Mouse (Mus musculus): Measurements from ENCODE around the gene Stk10. TPM values are rescaled to one million over a fixed set of nuclear protein-coding genes. Genes with fewer than 3 reads are reported as not detected.
A peak's percentile ranks its signal among the peaks of the same experiment; 100 is the strongest.

Gene Stk10
- polyA plus RNA-seq, 1 experiment from 2014 or later, result 19.3 TPM

DNA sequence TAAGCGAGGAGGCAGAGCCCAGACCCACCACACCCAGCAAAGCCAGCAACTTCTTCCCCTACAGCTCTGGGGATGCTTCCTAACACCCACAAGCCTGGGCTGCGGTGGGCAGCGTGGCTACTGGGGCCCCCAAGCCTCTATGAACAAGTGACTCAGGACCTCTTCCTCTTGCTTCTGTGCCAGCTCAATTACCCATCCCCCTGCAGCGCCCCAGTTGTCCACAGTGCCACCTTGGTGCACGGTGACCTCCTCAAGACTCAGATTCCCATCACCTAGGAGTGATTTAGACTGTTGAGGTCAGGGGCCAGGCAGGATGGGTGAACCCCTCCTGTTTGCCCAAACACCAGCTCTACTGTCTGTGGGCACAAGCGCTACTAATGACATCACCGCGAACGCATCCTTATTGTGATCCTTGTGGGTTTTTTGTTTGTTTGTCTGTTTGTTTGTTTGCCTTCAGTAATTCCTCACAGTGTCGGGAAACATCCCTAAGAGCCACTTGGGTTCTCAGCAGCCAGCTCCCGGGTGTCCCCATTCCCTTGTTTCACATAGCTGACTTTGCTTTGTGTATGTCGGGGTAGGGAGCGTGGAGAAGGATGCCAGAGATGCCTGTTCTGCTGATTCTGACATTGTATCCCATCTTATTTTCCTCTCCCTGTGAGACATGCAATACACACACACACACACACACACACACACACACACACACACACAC is 89.5 kb downstream of the Stk10 start:
- Histone ChIP-seq H3K4me3 (ENCODE audit: inconsistent target) (no peak overlapping the region), H3K79me2 (ENCODE audit: inconsistent target) (no peaks in the 10 kb centered on the region), H3K27ac (no peak overlapping the region), H3K36me3 (ENCODE audit: inconsistent target) (peaks cover 10% of the 10 kb centered on the region; the same call in 1 of the 2 replicates)
- WGBS (ENCODE audit: missing documents), result 89% methylated on average over 13 of the region's 13 CpGs

DNA sequence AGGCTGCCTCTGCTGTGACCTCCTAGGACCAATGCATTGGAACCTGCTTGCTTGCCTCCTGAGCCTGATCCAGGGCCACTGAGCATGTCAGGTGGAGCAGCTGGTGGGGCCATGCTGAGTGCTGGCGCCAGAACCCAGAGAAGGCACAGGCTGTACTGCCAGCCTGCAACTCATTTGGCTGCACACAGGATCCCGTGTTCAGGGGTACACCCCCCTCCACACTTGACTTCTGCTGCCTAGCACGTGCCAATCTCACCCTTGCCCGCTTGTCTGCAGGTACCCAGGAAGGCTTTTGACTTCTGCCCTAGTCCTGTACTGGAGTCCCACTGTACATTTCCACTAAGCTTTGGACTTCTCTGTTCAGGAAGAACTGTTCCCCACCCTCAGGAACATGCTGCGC is 90.1 kb downstream of the Stk10 start:
- Histone ChIP-seq H3K4me3 (ENCODE audit: inconsistent target) (no peak overlapping the region), H3K36me3 (ENCODE audit: inconsistent target) (peaks cover 10% of the 10 kb centered on the region; the same call in 1 of the 2 replicates), H3K79me2 (ENCODE audit: inconsistent target) (no peaks in the 10 kb centered on the region), H3K27ac (no peak overlapping the region)
- WGBS (ENCODE audit: missing documents), result 92% methylated on average over 5 of the region's 5 CpGs

DNA sequence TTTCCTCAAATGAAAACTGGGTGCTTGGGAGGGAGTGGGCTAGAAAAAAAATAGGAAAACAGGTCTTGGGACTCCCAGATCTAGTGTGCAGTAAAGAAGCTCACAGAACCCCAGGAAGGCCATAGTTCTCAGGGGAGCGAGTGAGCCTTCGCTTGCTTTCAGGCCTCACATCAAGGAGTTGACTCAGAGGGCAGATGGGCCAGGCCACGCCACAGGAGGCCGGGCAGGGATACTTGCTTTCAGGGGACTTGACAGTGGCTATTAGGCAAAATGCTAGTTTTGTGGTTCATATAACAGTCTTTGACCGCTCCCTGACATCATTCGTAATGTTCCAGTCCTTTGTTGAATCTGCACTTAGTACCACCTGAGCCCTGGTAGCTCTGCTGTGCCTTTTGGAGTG is 90.8 kb downstream of the Stk10 start:
- 96% methylated on average over 6 of the region's 6 CpGs for whole genome bisulfite sequencing (ENCODE audit: missing documents)
- H3K4me3 ChIP-seq (ENCODE audit: inconsistent target), result no peak overlapping the region
- H3K27ac ChIP-seq, result no peak overlapping the region
- no peaks in the 10 kb centered on the region for H3K79me2 ChIP-seq (ENCODE audit: inconsistent target)
- peaks cover 10% of the 10 kb centered on the region; the same call in 1 of the 2 replicates for H3K36me3 ChIP-seq (ENCODE audit: inconsistent target)

DNA sequence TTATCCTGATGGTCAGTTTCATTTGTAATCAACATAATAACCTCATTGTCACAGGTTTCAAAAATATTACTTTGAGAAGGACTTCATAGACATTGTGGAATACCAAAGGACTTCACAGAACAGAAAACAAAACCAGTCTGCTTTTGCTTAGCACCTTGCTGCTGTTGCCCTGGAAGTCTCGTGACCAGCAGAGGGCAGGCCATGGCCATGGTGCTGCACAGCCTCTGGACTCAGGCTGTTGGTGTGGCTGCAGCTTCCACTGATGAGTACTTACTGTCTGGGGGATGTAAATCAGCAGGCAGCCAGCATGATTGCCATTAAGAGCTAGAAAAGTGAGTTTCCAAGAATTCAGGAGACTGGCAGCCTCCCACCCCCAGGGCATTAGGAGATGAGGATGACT is 92.6 kb downstream of the Stk10 start:
- Histone ChIP-seq H3K79me2 (ENCODE audit: inconsistent target) (no peaks in the 10 kb centered on the region), H3K4me3 (ENCODE audit: inconsistent target) (no peak overlapping the region)
- 64% methylated on average over 1 of the region's 1 CpGs for WGBS (ENCODE audit: missing documents)

DNA sequence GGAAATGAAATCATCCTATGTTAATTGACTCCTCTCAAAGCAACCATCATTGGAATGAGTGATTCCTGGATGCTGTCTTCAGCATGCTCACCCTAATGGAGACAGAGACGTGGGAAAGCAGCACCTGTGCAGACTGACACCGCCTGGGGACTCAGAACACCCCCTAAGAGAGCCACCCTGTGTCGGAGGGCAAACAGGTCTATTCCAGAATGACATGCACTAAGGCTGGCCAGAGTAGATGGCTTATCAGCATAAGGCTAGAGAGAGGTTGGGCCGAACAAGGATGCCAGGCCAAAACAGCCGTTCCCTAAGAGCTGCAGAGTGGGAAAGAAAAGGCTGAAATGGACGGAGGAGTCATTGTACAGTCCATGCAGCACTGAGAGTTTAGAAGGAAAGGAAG is 93.0 kb downstream of the Stk10 start:
- Histone ChIP-seq H3K79me2 (ENCODE audit: inconsistent target) (no peaks in the 10 kb centered on the region), H3K4me3 (ENCODE audit: inconsistent target) (no peak overlapping the region), H3K36me3 (ENCODE audit: inconsistent target) (peaks cover 10% of the 10 kb centered on the region; the same call in 1 of the 2 replicates), H3K27ac (no peak overlapping the region)
- 89% methylated on average over 6 of the region's 6 CpGs for WGBS (ENCODE audit: missing documents)

More for the DNA sequence above, 92.6 kb downstream of the Stk10 start:
- H3K27ac ChIP-seq, result no peak overlapping the region
- peaks cover 10% of the 10 kb centered on the region; the same call in 1 of the 2 replicates for H3K36me3 ChIP-seq (ENCODE audit: inconsistent target)

DNA sequence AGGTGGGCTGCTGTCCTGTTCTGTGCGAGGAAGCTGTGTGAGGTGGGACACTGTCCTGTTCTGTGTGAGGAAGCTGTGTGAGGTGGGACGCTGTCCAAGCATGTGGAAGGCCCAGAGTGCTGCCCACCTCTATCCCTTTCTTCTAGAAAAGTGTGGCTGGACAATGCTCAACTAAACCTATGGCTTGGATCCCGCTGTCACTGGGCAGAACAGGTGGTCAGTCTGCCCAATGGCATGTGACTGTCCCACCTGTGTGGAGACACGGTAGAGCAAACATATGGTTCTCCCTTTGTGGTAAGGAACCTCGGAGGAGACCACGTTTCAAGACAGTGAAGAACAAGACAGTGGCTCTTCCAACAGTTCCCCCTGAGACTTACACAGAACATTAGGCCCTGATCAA is 94.8 kb downstream of the Stk10 start:
- Histone ChIP-seq H3K36me3 (ENCODE audit: inconsistent target) (no peaks in the 10 kb centered on the region), H3K27ac (no peak overlapping the region), H3K4me3 (ENCODE audit: inconsistent target) (no peak overlapping the region), H3K79me2 (ENCODE audit: inconsistent target) (no peaks in the 10 kb centered on the region)
- 72% methylated on average over 4 of the region's 6 CpGs for WGBS (ENCODE audit: missing documents)

DNA sequence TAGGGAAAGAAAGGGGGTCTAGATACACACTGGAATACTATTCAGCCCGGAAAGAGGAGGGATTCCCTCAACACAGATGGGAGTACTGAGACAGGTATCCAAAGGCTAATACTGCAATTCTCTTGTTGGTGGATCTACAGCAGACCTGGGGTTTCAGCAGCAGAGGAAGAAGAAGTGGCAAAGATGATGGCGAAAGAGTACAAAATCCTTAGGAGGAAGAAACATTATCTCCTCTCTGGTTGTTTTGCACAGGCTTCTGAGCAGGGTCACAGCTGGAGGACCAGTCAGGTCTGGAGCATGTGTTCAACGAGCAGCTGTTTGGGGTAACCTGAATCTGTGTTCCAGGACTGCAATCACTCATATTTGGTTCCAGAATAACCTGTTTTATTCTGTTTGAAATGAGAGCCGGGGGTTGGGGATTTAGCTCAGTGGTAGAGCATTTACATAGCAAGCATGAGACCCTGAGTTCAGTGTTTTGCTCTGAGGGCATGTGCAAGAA is 96.7 kb downstream of the Stk10 start:
- Histone ChIP-seq H3K4me3 (ENCODE audit: inconsistent target) (no peak overlapping the region), H3K79me2 (ENCODE audit: inconsistent target) (no peaks in the 10 kb centered on the region), H3K27ac (no peak overlapping the region), H3K36me3 (ENCODE audit: inconsistent target) (no peaks in the 10 kb centered on the region)
- 63% methylated on average over 4 of the region's 4 CpGs for WGBS (ENCODE audit: missing documents)

DNA sequence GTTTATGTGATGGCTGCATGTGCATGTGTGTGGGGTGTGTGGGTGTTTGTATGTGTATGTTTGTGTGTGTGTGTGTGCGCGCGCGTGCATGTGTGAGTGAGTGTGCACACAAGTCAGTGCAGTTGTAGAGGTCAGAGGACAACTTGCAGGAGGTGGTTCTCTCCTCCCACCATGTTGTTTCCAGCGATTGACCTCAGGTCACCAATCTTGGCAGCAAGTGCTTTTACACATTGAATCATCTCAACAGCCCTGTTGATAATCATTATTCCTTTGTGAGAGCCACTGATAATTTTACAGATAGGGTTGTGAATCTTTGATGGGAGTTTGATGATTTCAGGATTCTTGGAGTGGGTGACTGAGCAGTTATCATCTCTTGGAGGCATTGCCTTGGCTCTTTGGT is 99.6 kb downstream of the Stk10 start:
- H3K79me2 ChIP-seq (ENCODE audit: inconsistent target), result no peaks in the 10 kb centered on the region
- H3K36me3 ChIP-seq (ENCODE audit: inconsistent target), result no peaks in the 10 kb centered on the region
- no peak overlapping the region for H3K27ac ChIP-seq
- no peak overlapping the region for H3K4me3 ChIP-seq (ENCODE audit: inconsistent target)
- 87% methylated on average over 2 of the region's 5 CpGs for WGBS (ENCODE audit: missing documents)

DNA sequence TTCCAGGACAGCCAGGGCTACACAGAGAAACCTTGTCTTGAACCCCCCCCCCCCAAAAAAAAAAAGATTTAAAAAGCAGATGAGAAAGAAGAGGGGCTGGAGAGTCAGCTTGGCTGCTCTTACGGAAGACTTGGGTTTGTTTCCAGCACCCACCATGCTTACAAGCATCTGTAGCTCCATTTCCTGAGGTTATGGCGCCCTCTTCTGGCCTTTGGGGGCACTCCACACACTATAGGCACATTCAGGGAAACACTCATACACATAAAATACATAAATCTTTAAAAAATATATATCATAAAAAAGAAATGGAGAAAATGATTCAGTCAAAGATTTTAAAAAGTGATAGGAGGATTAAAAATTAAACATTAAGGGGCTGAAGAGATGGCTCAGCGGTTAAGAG is 100.4 kb downstream of the Stk10 start:
- 79% methylated on average over 3 of the region's 3 CpGs for WGBS (ENCODE audit: missing documents)
- H3K4me3 ChIP-seq (ENCODE audit: inconsistent target), result no peak overlapping the region
- H3K79me2 ChIP-seq (ENCODE audit: inconsistent target), result no peaks in the 10 kb centered on the region
- no peak overlapping the region for H3K27ac ChIP-seq
- H3K36me3 ChIP-seq (ENCODE audit: inconsistent target), result no peaks in the 10 kb centered on the region

DNA sequence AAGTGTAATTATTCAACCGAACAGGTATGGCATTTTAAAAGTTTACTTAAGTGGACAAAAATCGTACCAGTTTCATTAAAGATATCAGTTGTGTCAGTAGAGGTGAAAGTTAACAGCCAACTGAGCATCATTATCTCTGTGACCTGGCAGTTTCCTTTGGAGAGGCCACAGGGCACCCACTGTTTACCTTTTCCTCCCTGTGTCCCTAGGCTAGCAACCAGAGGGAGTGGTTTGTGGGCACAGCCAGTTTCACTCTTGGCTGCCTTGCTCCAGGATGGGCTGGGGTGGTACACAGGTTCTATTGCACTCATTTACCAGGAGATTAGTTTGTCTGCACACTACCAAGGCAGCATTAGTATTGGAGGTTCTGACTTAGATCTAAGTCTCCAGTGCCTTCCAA is 101.0 kb downstream of the Stk10 start:
- H3K4me3 ChIP-seq (ENCODE audit: inconsistent target), result no peak overlapping the region
- WGBS (ENCODE audit: missing documents), result 89% methylated on average over 2 of the region's 2 CpGs
- H3K36me3 ChIP-seq (ENCODE audit: inconsistent target), result no peaks in the 10 kb centered on the region
- no peaks in the 10 kb centered on the region for H3K79me2 ChIP-seq (ENCODE audit: inconsistent target)
- H3K27ac ChIP-seq, result no peak overlapping the region

DNA sequence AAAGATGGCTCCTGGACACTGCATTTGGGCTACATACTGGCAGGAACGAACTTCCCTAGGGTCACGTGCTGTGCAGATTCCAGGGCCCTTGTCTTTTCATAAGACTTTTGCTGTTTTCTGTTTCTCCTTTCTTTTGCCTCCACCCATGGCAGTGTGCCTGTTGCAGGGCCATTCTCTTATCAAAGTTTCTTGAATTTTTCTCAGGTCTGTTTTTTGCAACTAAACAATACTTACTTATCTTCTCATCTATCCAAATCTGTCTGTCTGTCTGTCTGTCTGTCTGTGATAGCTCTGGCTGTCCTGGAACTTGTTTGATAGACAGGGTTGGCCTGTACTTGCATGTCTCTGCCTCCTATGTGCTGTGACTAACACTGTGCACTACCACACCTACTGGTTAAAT is 101.7 kb downstream of the Stk10 start:
- Histone ChIP-seq H3K4me3 (ENCODE audit: inconsistent target) (no peak overlapping the region), H3K27ac (no peak overlapping the region), H3K36me3 (ENCODE audit: inconsistent target) (no peaks in the 10 kb centered on the region), H3K79me2 (ENCODE audit: inconsistent target) (no peaks in the 10 kb centered on the region)
- 56% methylated on average over 2 of the region's 2 CpGs for WGBS (ENCODE audit: missing documents)

DNA sequence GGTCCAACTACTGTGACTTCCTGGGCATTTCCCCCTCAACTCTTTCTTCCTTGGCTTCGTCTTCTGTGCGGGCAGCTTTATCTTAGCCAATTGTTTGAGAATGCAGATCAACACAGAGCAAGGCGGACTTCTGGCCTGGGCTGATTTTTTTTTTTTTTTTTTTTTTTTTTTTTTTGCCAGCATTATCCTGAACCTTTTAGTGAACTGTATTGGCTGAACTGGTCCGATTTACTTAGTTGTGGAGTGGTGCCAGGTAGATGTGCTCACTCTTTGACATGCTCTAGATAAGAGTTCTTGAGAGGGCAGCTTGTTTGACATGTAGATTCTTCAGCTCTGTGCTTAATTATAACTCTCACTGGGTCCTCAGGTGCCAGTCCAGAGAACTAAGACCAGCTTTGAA is 103.2 kb downstream of the Stk10 start:
- WGBS (ENCODE audit: missing documents), result 100% methylated on average over 4 of the region's 4 CpGs
- Histone ChIP-seq H3K27ac (no peak overlapping the region), H3K79me2 (ENCODE audit: inconsistent target) (no peaks in the 10 kb centered on the region), H3K4me3 (ENCODE audit: inconsistent target) (no peak overlapping the region), H3K36me3 (ENCODE audit: inconsistent target) (no peaks in the 10 kb centered on the region)

DNA sequence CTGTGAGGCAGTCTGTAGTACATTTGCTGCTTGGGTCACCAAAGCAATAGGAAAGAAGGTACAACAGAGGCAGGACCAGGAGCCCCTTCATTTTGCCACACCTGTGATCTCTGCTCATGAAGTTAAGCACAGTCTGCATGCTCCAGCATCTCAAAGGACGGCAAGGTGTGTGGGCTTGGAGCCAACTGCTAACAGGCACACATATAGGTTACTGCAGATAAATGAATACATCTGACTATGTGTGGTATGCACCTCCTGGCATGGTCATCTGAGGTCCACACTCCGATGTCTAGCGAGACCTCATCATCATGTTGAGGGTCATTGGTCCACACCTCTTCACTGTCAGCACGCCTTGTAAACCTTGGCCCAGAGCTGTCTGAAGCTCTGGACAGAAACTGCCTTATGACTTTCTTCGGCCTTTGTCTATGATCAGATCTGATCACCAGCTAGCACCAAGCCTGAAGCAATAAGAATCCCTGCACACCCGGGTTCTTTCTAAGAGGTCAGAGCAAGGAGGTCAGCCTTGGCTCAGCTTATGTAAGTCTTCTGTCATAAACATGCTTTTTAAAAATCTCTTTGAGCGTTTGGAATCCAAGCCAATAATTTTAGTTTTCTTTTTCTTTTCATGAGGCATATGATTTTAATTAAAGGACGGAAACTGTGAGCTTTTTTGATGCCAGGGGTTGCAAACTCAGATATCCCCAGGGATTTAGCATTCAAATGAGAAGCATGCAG is 105.6 kb downstream of the Stk10 start:
- Histone ChIP-seq H3K36me3 (ENCODE audit: inconsistent target) (no peaks in the 10 kb centered on the region), H3K4me3 (ENCODE audit: inconsistent target) (no peak overlapping the region), H3K79me2 (ENCODE audit: inconsistent target) (peaks cover 8% of the 10 kb centered on the region), H3K27ac (no peak overlapping the region)
- 89% methylated on average over 7 of the region's 8 CpGs for WGBS (ENCODE audit: missing documents)

DNA sequence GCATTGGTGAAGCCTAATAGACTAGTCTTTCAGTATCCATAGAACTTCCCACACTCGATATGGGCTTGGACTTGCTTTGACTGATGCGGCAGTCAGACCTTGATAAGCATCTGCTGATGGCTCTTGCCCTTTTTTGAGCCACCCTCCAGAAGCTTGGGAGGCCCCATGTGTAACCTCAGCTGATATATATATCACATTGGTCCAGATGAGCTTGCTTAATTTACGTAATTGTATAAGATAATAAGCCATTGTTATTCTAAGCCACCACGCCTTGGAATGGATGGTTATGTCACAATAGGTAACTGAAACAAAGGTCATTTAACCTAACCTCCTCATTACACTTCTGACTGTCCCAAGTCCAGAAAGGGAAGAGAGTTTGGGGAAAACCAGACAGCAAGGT is 107.5 kb downstream of the Stk10 start:
- Histone ChIP-seq H3K4me3 (ENCODE audit: inconsistent target) (no peak overlapping the region), H3K27ac (no peak overlapping the region), H3K79me2 (ENCODE audit: inconsistent target) (peaks cover 27% of the 10 kb centered on the region), H3K36me3 (ENCODE audit: inconsistent target) (no peaks in the 10 kb centered on the region)
- 88% methylated on average over 4 of the region's 4 CpGs for WGBS (ENCODE audit: missing documents)

DNA sequence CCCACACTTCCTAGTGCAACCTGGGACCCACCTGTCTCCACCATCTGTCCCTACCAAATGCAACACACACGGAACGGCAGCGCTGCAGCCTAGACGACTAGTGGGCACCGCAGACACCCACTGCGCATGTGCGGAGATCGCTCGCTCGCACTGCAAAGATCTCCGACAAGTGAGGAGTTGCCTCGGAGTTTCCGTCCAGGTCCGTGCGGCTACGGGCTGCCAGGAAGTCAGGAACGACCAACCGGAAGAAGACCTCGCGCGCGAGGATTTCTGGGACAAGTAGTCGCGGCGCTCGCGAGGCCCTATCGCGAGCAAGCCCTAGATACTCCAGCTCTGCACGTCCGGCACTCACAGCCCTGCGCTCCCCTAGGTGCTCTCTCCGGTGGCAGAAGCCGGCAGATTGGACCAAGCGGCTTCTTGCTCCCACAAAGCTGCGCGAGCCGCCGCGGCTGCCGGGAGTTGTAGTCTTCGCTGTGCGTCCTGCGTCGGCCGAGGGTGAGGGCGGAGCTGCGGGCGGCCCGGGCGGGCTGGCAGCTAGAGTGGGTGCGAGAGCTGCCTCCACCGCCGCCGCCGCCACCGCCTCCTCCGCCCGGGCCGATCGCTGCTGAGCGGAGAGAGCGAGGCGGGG is 109.3 kb downstream of the Stk10 start, which contains the start of gene Fbxw11:
TSS of gene Fbxw11 (plus strand) at position 476 of the 628 bp plus-strand sequence.
- H3K4me3 ChIP-seq (ENCODE audit: inconsistent target), result peak within 1 kb of the TSS; percentile 76
- H3K36me3 ChIP-seq (ENCODE audit: inconsistent target), result no peaks in the 10 kb centered on the region
- WGBS (ENCODE audit: missing documents), result under 1% methylated on average over 55 of the region's 64 CpGs

More for the DNA sequence above, 109.3 kb downstream of the Stk10 start, which contains the start of gene Fbxw11:
- H3K27ac ChIP-seq, result peak within 1 kb of the TSS; percentile 96
- peaks cover 44% of the 10 kb centered on the region for H3K79me2 ChIP-seq (ENCODE audit: inconsistent target)
